Mouse (Mus musculus) inflammation-experienced regulatory T-cells, adult 16 weeks (primary cell): ENCODE results near the gene Rack1. TPM values are rescaled to one million over a fixed set of nuclear protein-coding genes. Genes with fewer than 3 reads are reported as not detected.

Experiments
- polyA plus RNA-seq: library from polyadenylated mRNA; unstranded; fragments of 100-300 nt; shearing (Covaris generic); gene quantifications from one replicate; pipeline ENCODE4 v1.2.1, GENCODE M21; 2017

Gene Rack1
- 661 TPM for polyA plus RNA-seq

GRCm38 (mm10) chr11:48799921-48800701 lies at the start of gene Rack1:
TSS of gene Rack1 (plus strand) at chr11:48800332.

GRCm38 (mm10) chr11:48816800-48817665 lies 16.9 kb downstream of the Rack1 start, which contains the start of gene Trim41:
TSS of gene Trim41 (minus strand) at chr11:48817353.

GRCm38 (mm10) chr11:48825979-48826751 lies 26.0 kb downstream of the Rack1 start, which contains the start of the genes Trim7 and Gm12184:
TSS of gene Trim7 (plus strand) at chr11:48826140.
TSS of gene Gm12184 (minus strand) at chr11:48826655.

Other genes with a start within 250 kb of the Rack1 start
- gene Trim41, start 17.0 kb downstream of the Rack1 start, polyA plus RNA-seq, result 2.5 TPM
- gene Trim7, start 25.8 kb downstream of the Rack1 start, polyA plus RNA-seq, result 0.46 TPM
- gene Gm12184, start 26.3 kb downstream of the Rack1 start, polyA plus RNA-seq, result 2.0 TPM
- gene Irgm1, start 71.4 kb downstream of the Rack1 start, polyA plus RNA-seq, result 181 TPM
- gene Gm5431, start 101.9 kb downstream of the Rack1 start, polyA plus RNA-seq, result 2.0 TPM
- gene Psme2b, start 145.9 kb downstream of the Rack1 start, polyA plus RNA-seq, result 281 TPM
- gene Olfr56, start 178.6 kb downstream of the Rack1 start, polyA plus RNA-seq, result 0.62 TPM
- gene 9930111J21Rik1, start 179.1 kb downstream of the Rack1 start, polyA plus RNA-seq, result 317 TPM
- 6.6 TPM for gene Gm12185, start 191.9 kb downstream of the Rack1 start, polyA plus RNA-seq
- gene Tgtp1, start 193.8 kb downstream of the Rack1 start, polyA plus RNA-seq, result 266 TPM